Mouse (Mus musculus) heart, adult 18-20 months (tissue): ENCODE results near the gene Kmt2c. TPM values are rescaled to one million over a fixed set of nuclear protein-coding genes. Genes with fewer than 3 reads are reported as not detected.
"Not testable (repeated sequence)": the region's sequence is repeated elsewhere in the genome, so short reads cannot be mapped to it uniquely, and the experiment has no call there.

Source experiments
- DNase-seq, 2 experiments: peaks; one replicate each; pipeline ENCODE4 v3.0.0; 2021 to 2022; ENCODE audit warnings: mixed read lengths in 1 of 2
- total RNA-seq, 2 experiments: library from RNA; stranded (reverse); gene quantifications; 2 replicates each; pipeline ENCODE4 v1.2.3; 2021

Kmt2c gene
- total RNA-seq, 2 experiments from 2014 or later = 41.8 to 45.0 TPM

DNA sequence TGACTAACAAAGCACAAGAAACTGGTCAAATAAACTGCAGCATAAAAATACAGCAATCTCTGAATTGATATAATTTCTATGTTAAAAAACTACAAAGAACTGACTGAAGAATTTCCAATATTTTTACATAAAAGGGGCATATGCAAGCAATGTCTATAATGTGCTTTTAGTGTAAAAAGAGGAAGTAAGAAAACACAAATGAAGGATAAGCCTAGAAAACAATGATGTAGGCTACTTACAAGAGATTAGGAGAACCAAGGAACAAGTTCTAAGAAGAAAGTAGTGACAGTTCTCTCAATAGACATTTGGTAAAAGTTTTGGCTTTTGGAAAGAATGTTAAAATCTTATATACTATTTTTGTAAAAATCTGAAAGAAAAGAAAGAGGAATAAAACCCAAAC is 119.4 kb downstream of the Kmt2c start:
- no peak for DNase-seq

DNA sequence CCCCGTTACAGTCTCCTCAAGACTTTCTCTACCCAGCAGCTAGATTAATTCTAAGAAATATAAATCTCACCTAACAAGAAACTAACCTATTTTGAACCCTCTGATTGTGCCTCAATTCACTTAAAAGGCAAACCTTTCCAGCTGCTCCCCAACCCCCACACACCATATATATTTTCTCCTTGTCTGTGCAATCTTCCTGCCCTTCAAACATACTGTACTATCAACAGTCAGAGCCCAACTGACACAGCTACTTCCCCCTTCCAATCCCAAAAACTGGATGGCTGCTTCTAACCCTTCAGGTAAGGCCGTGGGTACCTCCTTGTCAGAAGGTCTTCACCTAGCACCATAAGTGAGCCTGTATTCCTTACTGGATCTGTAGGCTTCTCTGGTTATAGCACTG is 130.2 kb downstream of the Kmt2c start:
- no peak for DNase-seq

DNA sequence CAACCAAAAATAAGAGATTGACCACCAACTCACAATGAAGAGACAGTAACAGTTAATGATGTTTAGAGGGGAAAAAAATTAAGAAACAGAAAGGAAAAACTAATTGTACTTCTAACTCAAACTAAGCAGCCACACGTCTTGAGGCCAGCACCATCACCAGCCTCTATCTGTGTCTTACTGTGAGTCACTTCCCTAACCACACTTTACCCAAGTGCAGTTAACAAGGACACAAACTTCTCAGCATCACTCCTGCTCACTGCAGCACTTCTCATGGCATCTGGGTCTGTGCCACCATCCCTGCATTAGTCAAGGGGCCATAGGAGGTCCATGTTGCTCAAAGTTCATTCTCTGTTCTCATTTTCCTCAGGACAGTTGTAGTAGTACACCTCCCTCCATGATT is 131.5 kb downstream of the Kmt2c start:
- no peak for DNase-seq

DNA sequence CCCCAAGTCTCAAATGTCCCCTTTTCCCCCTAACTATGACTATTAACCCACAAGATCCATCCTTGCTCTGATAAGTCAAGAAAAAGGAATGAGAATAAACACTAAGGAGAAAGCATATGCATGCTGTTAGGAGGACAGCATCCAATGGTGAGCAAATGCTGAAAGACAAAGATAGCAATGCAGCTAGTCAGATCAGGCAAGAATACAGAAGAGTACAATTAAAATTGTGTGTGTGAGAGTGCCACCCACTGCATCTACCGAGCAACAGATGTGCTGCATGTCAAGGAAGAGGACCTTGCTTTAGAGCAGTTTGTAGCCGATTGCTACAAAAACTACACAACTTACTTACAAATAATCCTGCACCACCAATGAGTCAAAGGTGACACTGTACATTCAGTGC is 145.1 kb downstream of the Kmt2c start:
- no peak for DNase-seq

DNA sequence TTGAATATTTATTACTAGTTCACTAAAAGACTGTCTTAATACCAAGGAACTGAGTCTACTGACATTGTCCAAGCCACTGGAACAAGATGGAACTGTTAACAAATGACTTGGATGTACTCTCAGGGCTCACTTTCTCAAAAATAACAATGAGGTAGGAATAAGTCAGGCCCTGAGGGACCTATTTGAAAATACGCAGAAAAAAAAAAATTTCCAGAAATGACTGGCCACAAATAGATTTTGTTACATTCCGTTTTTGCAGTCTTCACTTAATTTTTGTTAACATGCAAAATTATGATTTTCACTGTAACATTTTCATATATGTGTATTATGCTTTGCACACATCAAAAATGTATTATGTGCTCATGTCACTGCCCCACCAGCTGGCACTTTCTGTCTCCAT is 167.3 kb downstream of the Kmt2c start:
- DNase-seq = no peak

DNA sequence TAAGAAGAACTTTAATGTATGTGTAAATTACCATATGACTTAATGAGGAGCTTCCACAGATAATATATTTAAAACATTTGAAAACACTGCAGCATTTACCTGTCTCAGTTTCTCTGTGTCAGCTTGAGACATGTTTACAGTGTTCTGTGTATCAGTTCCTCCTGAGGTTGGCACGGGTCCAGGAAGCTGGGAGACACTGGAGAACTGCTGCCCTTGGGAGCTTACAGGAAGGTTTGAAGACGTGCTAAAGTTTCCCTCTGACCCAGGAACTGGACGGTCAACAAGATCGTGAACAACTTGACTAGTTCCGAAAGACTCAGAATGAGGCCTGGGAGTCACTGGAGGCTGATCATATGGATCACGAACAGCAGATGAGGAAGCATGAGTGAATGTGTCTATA is 184.7 kb downstream of the Kmt2c start:
- DNase-seq = peak; percentile 29 to 45

DNA sequence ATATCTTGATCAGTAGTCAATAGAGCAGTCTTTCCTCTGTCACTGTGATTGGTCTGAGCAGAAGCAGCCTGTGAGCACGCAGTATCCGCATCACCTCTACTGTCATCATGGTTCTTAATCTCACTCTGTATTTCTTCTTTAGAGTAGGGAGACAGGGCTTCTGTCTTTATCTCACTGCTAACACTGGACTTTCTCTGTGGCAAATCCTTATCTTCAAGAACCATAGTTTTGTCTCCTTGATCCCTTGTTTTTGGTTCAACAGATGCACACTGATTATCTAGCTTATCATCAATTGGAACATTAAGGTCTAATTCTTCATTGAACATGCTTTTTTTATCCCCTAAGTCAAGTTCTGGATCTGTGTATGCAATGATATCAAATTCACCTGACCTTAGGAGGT is 188.4 kb downstream of the Kmt2c start:
- no peak for DNase-seq

DNA sequence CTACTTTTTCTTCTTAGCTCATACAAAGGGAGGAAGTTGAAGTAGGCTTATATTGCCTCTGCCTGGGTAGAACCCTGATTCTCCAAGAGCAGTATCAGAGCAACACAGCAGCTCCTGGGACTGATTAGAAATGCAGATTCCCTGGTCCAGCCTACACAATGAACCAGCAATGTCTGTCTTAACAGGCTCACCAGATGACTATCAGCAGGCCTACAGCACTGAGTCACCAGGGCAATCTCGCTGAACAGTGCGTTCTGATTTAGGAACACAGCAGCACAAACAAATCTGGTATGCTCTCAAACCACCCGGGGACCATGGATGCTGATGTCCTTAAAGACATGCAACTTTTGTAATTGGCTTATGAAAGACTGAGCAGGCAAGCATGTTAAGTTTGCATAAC is 201.8 kb downstream of the Kmt2c start:
- DNase-seq = peak in 1 of 2 experiments; percentile 9

DNA sequence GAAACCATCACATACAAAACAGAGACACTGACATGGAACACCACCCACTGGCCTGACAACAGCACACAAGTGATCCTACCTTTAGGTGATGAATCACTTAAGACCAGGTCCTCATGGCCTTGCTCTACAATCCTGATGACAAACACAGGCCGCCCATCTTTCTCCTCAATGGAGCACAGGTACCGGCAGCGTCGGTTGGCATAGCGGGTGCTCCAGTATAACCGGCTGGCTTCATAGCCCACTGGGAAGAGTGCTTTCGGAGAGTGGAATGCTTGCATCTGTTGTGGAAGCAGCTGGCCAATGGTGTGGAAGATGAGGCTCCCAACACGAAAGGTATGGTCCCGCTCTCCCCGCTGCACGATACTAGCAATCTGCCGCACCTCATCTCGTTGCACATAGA is 214.6 kb downstream of the Kmt2c start:
- no peak for DNase-seq

DNA sequence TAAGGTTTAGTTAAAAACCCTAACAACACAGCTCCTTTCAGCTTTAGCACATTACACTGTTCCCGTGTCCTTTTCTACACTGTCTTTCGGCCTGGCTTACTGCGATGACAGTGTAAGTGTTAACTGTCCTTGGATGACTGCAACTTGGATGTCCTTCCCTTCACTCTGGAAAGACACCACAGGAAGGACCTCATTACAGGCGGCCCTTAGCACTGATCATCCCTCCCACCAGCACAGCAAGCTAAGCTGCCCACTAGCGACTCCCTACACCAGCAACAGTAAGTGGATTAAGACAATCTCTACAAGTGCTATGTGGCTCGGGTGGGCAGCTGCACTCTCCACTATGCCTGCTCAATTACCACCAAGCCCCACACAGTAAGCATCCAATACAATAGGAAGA is 222.2 kb downstream of the Kmt2c start:
- no peak for DNase-seq

DNA sequence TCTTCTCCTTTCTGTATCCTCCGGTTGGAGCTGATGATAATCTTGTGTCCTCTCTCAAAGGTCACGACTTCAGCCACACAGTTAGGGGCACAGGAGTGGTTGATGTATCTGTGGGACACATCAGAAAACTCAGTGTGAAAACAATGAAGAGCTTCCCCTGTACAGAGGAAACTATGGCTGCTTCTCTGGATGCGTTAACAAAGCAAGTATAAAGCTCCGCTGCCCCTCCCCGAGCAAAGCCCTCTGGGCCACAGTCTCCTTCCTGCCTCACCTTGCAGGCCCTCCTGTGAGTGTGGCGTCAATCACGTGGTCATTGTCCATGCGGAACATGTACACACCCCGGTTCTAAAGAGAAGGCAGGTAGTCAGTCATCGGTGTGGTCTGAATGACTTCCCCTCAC is 223.0 kb downstream of the Kmt2c start:
- no peak for DNase-seq

DNA sequence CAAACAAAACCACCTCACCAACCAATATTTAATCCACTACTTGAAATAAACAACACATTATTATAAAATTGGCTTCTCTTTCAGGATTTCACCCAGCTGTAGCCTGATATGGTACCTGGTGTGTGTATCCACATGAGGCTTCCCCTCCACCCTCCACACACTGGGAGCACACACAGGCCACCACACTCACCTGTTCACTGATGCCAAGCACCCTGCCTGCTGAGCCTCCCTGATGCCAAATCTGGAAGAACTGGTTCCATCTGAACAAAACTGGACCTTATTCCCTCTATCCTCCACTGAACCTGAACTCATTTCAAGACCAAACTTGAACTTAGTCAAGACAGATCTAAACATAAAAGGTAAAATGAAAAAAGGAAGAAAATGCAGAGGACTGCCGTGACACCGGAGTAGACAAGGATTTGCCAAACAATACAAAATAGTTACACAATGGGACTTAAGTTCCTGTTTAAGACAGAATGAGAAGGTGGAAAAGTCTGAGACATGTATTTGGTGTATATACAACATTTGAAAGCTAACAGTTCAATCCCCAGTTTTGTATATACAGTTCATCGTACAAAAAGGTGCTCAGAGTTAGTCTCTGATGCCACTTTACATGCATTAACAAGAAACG is 230.2 kb downstream of the Kmt2c start:
- no peak for DNase-seq

DNA sequence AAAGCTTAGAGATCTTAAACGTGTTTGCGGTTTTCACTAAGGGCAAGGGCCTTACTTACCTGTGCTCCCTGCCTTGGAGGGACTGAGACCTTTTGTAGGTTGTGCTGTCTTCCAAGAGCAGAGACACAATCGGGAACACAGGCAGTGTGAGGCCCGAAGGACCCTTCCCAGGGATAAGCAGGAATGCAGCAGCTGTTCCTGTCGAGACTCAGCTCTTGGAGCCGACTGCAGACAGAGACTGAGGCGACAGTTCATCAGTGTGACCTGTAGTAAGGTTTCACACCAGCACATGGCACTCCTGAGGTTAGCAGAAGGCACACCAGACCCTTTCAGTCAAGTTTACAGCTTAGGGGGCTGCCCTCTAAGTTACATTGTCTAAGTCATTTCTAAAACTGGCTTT is 236.3 kb downstream of the Kmt2c start:
- no peak for DNase-seq

DNA sequence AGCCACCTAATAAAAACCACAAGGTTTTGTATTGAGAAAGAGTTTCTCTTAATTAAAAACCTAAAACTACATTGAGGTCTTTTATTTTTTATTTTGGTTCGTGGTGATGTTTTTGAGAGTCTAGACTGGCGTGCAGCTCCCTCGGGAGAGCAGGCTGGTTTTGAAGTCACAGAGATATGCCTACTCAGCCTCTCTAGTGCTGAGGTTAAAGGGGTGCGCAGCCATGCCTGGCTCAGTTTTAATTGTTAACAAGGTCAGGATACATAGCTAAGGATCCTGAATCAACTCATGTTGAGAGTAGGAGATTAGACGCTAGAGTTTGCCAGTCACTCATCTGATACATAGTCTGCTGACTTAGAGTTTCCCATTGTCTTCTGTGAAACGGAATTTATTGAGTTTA is 237.1 kb downstream of the Kmt2c start:
- DNase-seq = no peak

DNA sequence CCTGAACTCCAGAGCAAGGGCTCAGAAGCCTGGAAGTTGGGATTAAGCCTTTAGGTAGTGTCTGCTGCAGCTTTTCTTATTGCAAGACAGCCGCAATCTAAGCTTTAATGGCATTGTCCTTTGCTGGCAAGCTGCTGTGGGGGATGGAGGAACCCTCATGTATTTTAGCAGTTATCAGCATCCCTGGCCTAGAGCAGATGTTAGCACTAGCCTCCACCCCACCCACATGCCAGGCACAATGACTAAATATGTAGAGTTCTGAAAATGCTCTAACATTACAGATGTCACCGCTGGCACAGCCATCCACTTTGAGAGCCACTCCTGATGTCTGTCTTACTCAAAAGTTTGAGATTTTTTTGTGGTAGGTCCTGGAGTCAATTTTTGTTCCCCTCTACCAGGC is 241.9 kb downstream of the Kmt2c start:
- DNase-seq = no peak

DNA sequence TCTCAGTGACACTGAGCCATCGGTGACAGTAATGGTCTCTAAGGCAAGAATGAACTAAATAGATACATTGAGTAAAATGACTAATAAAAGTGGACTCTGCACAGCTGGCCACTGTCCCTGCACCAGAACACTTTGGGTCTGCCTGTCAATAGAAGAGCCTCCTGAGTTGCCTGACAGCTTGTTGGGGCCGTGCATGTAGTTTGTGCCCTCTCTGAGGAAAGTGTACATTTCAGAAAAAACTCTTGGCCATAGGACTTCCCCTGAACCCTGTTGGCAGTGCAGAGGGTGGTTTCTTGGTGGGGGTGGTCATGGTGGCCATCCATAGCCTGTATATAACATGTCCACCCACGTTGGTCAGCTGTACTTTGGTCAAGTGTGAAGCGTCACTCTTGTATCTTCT is 244.1 kb downstream of the Kmt2c start:
- no peak for DNase-seq

DNA sequence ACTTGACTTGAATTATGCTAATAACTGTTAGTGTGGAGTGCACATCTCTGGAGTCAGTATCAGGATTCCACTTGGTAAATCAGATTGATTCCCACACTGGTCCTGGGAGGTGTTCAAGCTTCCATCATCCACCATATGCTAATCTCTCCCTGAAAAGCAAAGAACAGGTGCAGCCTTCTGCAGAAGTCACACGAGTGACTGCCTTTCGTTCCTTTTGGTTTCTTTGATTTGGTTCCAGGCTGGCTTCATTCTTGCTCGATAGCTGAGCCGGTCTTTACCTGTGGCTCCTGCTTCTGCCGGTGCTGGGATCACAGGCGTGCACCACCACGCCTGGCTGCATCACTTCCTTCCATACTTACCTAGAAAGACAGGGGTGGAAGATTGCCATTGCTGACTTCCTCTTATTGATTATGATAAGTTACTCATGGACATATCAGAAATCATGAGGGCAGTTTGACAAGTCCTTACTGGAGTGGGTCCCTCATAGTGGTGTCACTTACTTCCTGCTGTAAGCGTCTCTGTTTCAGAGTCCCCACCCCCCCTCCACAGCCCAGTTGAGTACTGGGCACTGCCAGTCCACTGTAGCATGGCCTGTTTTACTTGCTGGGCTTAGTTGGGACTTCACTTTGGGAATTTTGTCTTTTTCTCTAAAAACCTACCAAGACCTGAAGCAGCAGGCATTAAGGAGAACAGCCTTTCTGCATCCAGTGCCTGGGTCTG is 245.6 kb downstream of the Kmt2c start:
- DNase-seq = no peak

DNA sequence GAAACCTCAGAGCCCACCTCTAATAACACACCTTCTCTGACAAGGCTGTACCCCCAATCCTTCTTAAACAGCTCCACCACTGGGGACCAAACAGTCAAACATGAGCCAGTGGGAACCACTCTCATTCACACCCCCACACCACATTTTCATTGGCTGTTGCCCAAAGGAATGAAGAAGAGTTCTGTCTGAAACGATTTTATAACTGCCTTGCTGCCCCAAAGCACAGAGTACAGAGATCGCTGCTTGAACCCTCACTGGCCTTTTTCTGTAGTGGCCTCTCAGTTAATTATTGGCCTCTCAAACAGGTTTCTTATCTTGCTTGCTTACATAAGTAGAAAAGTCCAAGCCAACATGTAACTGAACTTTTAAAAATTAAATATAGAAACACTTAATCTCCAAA is 246.2 kb downstream of the Kmt2c start:
- DNase-seq = no peak

DNA sequence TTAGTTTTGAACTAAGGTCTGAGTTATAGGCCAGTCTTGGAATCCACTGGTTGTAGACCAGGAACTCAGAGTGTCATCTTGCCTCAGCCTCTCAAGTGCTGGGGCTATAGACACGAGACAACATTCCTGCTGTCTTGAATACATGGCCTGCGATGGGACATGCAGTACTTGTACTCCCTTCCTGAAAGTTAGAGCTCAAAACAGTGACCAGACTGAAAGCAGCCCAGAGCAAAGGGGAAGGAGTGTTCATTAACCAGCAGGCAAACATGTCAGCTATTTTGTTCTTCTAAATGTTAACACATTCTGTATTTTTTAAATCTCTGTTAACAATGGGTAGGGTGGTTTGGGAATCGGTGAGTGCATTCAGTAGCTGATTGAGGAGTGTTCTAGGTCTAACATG is 251.5 kb downstream of the Kmt2c start:
- DNase-seq = no peak

DNA sequence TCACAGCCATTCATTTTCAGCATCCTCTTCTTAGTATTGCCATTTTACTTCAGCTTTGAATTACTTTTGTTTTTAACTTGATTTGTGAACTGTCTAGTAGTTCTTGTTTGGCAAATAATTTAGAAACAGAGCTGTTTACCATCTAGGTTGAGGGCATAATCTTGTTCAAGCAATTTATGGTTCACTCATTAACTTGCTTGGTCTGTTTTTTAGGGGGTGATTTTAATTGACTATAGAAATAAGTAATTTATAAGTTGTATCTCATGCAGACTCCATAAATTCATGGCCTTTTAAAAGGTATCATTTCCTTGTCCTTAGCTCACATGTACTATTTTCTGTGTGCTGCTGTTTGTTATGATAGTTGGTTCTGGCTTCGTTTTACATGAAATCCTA is 252.1 kb downstream of the Kmt2c start:
- no peak for DNase-seq

DNA sequence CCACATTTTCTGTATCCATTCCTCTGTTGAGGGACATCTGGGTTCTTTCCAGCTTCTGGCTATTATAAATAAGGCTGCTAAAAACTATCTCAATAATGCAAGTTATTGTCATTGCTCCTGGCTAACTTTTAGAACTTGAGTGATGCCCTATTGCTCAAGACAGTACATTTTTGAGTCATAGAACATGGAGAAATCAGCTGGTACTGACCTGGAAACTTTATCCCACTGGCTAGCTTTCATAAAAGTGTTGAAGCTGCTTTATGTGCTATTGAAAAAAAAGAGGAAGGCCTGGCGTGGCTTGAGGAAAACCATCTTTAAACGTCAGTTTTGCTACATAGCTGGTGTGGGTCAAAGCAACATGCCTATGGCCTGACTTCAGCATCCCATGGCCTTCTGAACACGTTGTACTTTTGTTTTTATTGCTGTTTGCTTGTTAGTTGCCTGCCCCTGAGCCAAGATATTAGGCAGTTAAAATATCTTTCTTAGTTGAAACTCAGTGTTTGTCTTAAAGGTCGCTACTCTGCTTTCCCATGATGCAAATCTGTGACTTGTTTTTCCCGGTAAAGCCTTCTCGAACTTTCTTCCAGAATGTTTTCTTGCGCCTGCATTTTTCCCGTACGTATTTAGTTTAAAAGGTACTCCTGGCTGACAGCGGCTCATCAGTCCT is 252.6 kb downstream of the Kmt2c start:
- DNase-seq = no peak

DNA sequence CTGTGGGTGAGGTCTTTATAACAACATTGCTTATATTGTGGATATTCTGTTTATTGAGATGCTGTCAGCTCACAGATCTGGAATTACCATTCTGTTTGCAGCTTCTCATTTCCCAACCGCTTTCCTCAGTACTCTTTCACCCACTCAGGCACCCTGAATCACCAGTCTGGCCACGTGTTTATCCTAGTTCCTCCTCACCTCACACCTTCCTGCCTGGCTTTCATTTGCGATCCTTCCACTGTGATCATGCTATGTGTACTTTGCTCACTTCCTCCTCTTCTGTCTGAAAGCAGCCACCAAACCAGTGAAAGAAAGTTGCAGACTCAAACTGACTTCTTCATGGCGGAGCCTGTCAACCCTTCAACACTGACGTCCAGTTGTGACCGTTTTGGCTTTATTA is 255.5 kb downstream of the Kmt2c start:
- no peak for DNase-seq

DNA sequence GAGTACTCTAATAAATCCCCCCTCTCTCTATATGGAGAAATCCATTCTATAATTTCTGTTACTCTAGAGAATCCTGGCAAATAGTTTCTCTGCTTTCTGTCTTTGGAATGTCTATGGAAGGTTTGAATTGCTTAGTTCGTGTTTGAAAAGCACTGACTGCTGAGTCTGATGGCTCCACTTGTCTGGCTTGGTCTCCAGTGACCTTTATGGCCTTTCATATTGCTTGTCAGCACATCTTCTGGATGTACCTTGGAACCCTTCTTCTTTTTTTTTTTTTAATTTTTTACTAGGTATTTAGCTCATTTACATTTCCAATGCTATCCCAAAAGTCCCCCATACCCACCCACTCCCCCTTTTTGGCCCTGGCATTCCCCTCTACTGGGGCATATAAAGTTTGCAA is 274.2 kb downstream of the Kmt2c start:
- DNase-seq = not testable (repeated sequence)
